Mouse (Mus musculus): Measurements from ENCODE around the gene Smap2. TPM values are rescaled to one million over a fixed set of nuclear protein-coding genes. Genes with fewer than 3 reads are reported as not detected.
A peak's percentile ranks its signal among the peaks of the same experiment; 100 is the strongest.

Gene Smap2
- total and polyA plus RNA-seq, 3 experiments, result 20.4 to 38.1 (median 37.8) TPM

DNA sequence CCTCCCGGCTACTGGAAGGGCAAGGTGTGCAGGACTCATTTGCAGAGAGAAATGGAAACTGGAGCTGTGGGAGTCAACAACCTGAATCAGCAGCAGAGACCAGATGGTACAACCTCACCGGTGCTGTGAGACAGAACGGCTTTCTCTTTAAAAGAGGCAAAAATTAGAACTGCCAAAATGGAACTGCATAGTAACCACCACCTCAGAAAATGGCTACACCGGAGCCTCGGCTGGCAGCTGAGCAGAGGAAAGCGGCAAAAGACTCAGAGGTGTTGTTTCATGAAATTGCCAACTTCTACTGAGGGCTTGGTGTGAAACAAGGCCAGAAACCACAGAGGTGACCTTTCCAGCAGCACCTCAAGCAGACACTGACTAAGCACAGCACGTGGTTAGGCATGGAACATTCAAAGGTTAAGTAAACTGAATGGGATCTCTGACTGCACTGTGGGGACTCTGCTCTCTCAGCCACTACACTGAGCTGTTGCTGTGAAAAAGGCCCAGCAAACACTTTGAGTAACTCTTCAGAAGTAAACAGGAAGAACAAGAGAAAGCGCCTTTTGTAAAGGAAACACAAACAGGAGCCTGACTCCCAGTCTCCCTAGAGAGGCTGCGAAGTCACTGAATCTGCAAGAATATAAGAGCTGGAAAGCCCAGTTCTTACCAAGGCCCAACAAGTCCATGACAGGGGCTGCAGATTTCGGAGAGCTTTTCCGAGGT lies 42.2 kb downstream of the Smap2 start:
- DNase-seq, result peak; percentile 55

DNA sequence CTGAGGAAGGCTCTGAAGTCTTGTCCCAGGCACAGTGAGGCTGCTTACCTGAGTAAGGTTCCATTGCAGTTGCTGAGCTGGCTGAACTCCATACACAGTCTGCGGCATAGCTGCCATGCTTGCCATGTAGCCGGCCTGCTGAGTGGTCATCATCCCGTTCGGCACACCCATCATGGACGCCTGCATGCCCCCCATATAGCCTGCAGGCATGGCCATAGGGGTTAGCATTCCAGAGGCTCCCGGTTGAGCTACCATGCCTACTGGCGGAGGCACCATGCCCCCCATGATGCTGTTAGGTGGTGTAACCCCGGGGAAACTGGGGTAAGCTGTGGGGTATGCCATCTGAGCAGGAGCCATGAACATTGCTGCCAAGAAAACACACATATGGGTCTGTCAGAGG lies 45.2 kb downstream of the Smap2 start:
- DNase-seq, result no peak

GRCm38 (mm10) chr4:120969382-120970146 lies 47.5 kb downstream of the Smap2 start:
- DNase-seq, result peak; percentile 32

- no peak for DNase-seq
Observed at GRCm38 (mm10) chr4:120968486-120968885, 48.6 kb downstream of the Smap2 start.

DNA sequence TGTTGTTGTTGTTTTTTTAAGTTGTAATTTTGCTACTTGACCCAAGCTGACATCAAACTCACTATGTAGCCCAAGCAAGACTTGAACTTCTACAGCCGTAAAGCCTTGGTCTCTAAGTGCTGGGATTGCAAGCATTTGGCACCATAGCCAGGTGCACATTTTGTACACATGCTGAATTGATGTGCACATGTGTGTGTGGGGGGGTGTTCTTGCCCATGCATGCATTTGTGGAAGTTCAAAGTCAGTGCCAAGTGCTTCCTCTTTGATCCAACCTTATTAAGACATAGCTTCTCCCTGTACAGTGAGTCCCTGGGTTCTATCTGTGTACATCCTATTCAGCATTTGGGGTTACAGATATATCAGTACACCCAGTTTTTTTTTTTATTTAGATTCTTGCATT lies 61.5 kb downstream of the Smap2 start:
- DNase-seq, result no peak

- no peak for DNase-seq
Observed at GRCm38 (mm10) chr4:120953667-120954066, 63.4 kb downstream of the Smap2 start.

DNA sequence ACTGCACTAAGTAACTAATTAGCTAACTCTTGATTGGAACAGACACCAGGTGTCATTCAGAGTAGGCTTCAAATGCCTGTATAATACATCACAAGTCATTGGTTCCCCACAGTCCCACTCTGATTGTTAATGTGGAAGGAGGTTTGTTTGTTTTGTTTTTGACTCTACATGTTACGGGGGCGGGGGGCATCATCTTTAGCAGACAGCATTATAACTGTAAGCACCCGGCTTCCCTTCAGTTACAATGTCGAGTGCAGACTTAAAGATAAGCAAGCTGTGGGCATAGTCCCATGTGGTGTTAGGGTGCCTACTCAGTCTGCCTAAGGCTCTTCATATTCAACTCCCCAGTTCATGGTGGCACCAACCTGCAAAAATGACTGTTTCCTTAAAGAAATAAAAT lies 64.0 kb downstream of the Smap2 start:
- no peak for DNase-seq

DNA sequence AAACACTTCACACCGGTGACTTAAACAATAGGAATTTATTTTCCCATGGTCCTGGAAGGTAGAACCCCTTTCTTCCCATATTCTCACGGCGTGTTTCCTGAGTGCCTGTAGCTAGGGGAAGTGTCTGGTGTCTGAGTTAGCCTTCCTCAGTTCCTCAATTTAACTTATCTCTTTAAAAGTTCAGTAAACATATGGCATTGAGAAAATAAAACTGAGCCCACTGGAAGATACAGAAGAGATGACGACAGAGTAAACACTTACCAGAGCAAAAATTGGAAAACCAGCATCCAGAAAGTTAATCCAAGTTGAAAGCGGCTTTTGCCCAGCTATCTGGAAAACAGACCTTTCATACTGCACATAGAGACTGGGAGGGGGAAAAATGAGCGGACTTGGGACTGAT lies 64.9 kb downstream of the Smap2 start:
- no peak for DNase-seq

- peak; percentile 95 for DNase-seq
Observed at GRCm38 (mm10) chr4:120951428-120951973, 65.5 kb downstream of the Smap2 start, which contains the start of gene Zfp69. Gene Zfp69 (minus strand): TSS chr4:120951699.

DNA sequence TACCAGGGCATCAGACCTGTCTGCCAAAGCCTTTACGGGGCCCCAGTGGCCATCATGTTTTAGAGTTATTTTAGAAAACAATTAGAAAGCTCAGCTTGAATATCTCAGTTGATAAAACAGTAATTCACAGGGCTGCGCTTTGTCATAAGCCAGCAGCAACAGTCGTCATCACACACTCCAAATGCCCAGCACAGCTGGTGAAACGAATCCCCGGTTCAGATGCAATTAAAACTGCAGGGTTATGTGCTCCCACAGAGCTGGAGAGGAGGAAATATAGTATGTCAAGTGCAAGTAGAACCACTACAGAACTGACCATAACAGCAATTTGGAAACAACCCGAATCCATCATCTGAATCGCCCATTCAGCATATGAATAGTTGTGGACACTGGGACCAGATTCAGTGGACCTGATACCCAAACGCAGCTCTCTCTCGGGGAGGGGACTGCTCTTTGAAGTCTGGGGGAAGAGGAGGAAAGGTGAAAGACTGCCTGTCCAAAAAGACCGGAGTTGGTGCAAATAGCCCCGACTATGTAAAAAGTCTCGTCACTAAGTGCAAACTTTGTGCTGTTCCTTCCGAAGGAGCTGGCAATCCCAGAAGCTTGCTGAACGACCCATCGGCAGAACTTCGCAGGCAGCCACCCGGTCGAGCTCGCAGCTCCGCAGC lies 66.2 kb downstream of the Smap2 start:
- DNase-seq, result no peak

DNA sequence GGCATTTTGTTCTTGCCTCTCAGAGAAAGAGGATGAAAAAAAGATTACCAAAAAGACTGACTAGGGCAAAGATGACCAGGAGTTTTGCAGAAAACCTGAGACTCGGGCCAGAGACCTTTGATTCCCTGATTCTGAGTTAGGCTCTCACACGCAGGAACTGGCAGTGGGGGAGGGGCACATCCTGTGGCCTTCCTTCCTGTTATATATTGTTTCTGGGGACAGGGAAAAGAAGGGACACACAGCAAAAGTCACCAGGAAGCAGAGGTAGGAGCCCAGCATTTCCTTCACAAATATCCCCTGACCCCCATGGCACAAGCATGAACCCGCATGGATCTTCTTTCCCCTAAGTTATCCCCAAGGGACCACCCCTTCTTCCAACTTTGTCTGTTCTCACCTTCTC lies 68.1 kb downstream of the Smap2 start:
- peak; percentile 40 for DNase-seq

- no peak for DNase-seq
Observed at GRCm38 (mm10) chr4:120935006-120935405, 82.0 kb downstream of the Smap2 start.

GRCm38 (mm10) chr4:120930736-120931135 lies 86.3 kb downstream of the Smap2 start:
- DNase-seq, result no peak

GRCm38 (mm10) chr4:120928686-120929085 lies 88.4 kb downstream of the Smap2 start:
- DNase-seq, result peak; percentile 19

DNA sequence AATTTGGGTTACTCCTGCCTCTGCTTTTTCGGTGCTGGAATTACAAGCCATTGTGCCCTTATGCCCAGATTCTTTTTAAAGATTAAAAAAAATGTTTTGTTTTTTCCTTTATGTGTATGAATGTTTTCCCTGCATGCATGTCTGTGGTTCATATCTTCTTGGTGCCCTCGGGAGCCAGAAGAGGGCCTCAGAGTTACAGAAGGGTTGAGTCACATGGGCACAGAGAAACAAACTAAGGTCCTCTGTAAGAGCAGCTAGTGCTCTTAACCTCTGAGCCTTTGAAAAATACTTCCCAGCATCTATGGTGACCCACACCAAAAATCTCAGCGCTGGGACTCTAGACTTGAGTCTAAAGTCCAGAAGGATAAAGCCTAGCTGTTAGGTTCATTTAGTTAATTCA lies 91.7 kb downstream of the Smap2 start:
- peak; percentile 59 for DNase-seq

GRCm38 (mm10) chr4:120924554-120925299 lies 92.3 kb downstream of the Smap2 start, which contains the start of gene Exo5:
Gene Exo5 (minus strand): TSS chr4:120925017.
- peak; percentile 94 for DNase-seq

- DNase-seq, result no peak
Observed at GRCm38 (mm10) chr4:120921461-120921860, 95.6 kb downstream of the Smap2 start.
